Mouse (Mus musculus) lung, embryonic 14.5 days (tissue): ENCODE results near the gene Glt6d1. TPM values are rescaled to one million over a fixed set of nuclear protein-coding genes. Genes with fewer than 3 reads are reported as not detected.

ENCODE experiments used
- ATAC-seq: fragments of 200-750 bp; cut with Nextera tagmentation; 2 replicates; pipeline ENCODE4 v1.8.0; 2017; ENCODE audit warnings: mild to moderate bottlenecking, moderate TSS enrichment, moderate library complexity; ENCODE audit not compliant: insufficient read depth
- DNase-seq: peaks from one replicate; pipeline ENCODE4 v3.0.0-alpha.2; 2015
- H3K27ac ChIP-seq: fragments of 300-500 bp; sonication (generic); 2 replicates; pipeline ENCODE4 v1.5.1; 2014; ENCODE audit warnings: low read depth, mild to moderate bottlenecking, moderate library complexity
- H3K27me3 ChIP-seq: fragments of 300-500 bp; sonication (generic); 2 replicates; pipeline ENCODE4 v1.6.1; 2014; ENCODE audit warnings: low read length, control low read depth; ENCODE audit not compliant: insufficient read depth
- H3K36me3 ChIP-seq: fragments of 300-500 bp; sonication (generic); 2 replicates; pipeline ENCODE4 v1.6.1; 2014; ENCODE audit warnings: control low read depth; ENCODE audit not compliant: insufficient read depth
- H3K4me1 ChIP-seq: fragments of 300-500 bp; sonication (generic); 2 replicates; pipeline ENCODE4 v1.6.1; 2014; ENCODE audit warnings: antibody characterized with exemption, control low read depth; ENCODE audit not compliant: insufficient read depth
- H3K4me2 ChIP-seq: fragments of 300-500 bp; sonication (generic); 2 replicates; pipeline ENCODE4 v1.6.1; 2014; ENCODE audit warnings: mild to moderate bottlenecking
- H3K4me3 ChIP-seq: fragments of 300-500 bp; sonication (generic); 2 replicates; pipeline ENCODE4 v1.5.1; 2014; ENCODE audit warnings: low read depth, low read length
- H3K9ac ChIP-seq: fragments of 300-500 bp; sonication (generic); 2 replicates; pipeline ENCODE4 v1.6.1; 2014
- H3K9me3 ChIP-seq: fragments of 300-500 bp; sonication (generic); 2 replicates; pipeline ENCODE4 v1.6.1; 2016; ENCODE audit warnings: low read depth, low read length, control low read depth
- CTCF ChIP-seq: IDR thresholded peaks from 2 replicates; pipeline ENCODE4 v1.5.1; 2016; ENCODE audit warnings: antibody characterized with exemption, low read depth
- WGBS: fragments of 180-500 bp; shearing (Covaris S2); extraction: QIAGEN DNeasy Blood & Tissue Kit; methylation state at CpG from one replicate; pipeline ENCODE4 v1.1.7; 2014; 5-methylcytosine and 5-hydroxymethylcytosine counted together
- polyA plus RNA-seq: library from polyadenylated mRNA; unstranded; fragments of >200 nt; fragmentation: Nextera tagmentation; extraction: Ambion mirVana; gene quantifications from 2 replicates; pipeline ENCODE4 v1.2.1, GENCODE M21; 2014

Gene Glt6d1
- polyA plus RNA-seq, 1 experiment from 2014 or later: not detected

GRCm38 (mm10) chr2:25754201-25754600, 61.4 kb downstream of the Glt6d1 start:
- no peak for ATAC-seq
- H3K4me3 ChIP-seq: no peak overlapping the region
- H3K4me1 ChIP-seq: no peaks in the 10 kb centered on the region
- H3K27ac ChIP-seq: no peak overlapping the region
- WGBS: 96% methylated on average over 1 of the region's 1 CpGs
- no peaks in the 10 kb centered on the region for H3K36me3 ChIP-seq
- H3K9me3 ChIP-seq: no peaks in the 10 kb centered on the region
- TF ChIP-seq CTCF: no peak
- no peak overlapping the region for H3K9ac ChIP-seq
- H3K27me3 ChIP-seq: no peaks in the 10 kb centered on the region
- no peak overlapping the region for H3K4me2 ChIP-seq
- DNase-seq: no peak

Other genes starting within 250 kb of the Glt6d1 start
- gene Mamdc4, start 241.0 kb downstream of the Glt6d1 start, polyA plus RNA-seq: 2.2 and 4.1 TPM in 2 replicates
- gene Phpt1, start 240.6 kb downstream of the Glt6d1 start, polyA plus RNA-seq: 183 and 197 TPM in 2 replicates
- gene Ajm1, start 234.1 kb downstream of the Glt6d1 start, polyA plus RNA-seq: 0.37 TPM in 1 of 2 replicates, not detected in the other
- gene Rabl6, start 207.3 kb downstream of the Glt6d1 start, polyA plus RNA-seq: 75.5 and 85.7 TPM in 2 replicates
- 0.24 and 0.28 TPM in 2 replicates for gene Ccdc183, start 198.2 kb downstream of the Glt6d1 start, polyA plus RNA-seq
- gene Tmem141, start 193.8 kb downstream of the Glt6d1 start, polyA plus RNA-seq: 21.9 and 26.0 TPM in 2 replicates
- 1.8 and 2.9 TPM in 2 replicates for gene Fcna, start 187.8 kb downstream of the Glt6d1 start, polyA plus RNA-seq
- 0.51 and 0.61 TPM in 2 replicates for gene Lcn8, start 162.7 kb downstream of the Glt6d1 start, polyA plus RNA-seq
- gene Lcn5, start 157.9 kb downstream of the Glt6d1 start, polyA plus RNA-seq: not detected in 2 replicates
- not detected in 2 replicates for gene Lcn6, start 139.1 kb downstream of the Glt6d1 start, polyA plus RNA-seq
- gene Lcn10, start 133.1 kb downstream of the Glt6d1 start, polyA plus RNA-seq: not detected in 2 replicates
- gene Obp2a, start 115.8 kb downstream of the Glt6d1 start, polyA plus RNA-seq: not detected in 2 replicates
- 65.3 and 71.9 TPM in 2 replicates for gene Bmyc, start 109.1 kb downstream of the Glt6d1 start, polyA plus RNA-seq
- not detected in 2 replicates for gene Obp2b, start 78.8 kb downstream of the Glt6d1 start, polyA plus RNA-seq
- not detected in 2 replicates for gene Lcn3, start 50.3 kb downstream of the Glt6d1 start, polyA plus RNA-seq
- gene Lcn11, start 38.8 kb downstream of the Glt6d1 start, polyA plus RNA-seq: not detected in 2 replicates
- gene Gm13539, start 33.6 kb downstream of the Glt6d1 start, polyA plus RNA-seq: not detected in 2 replicates
- not detected in 2 replicates for gene Lcn9, start 7.3 kb upstream of the Glt6d1 start, polyA plus RNA-seq
- gene Sohlh1, start 31.4 kb upstream of the Glt6d1 start, polyA plus RNA-seq: not detected in 2 replicates
- gene Kcnt1, start 47.9 kb upstream of the Glt6d1 start, polyA plus RNA-seq: 0.14 and 0.22 TPM in 2 replicates
- gene Camsap1, start 167.4 kb upstream of the Glt6d1 start, polyA plus RNA-seq: 27.8 and 31.9 TPM in 2 replicates
- gene Ubac1, start 205.9 kb upstream of the Glt6d1 start, polyA plus RNA-seq: 72.6 and 80.8 TPM in 2 replicates